Mouse (Mus musculus) heart, adult 2 months (tissue): ENCODE measurements around the gene Fam117a. TPM values are rescaled to one million over a fixed set of nuclear protein-coding genes. Genes with fewer than 3 reads are reported as not detected.

ENCODE experiments used
- DNase-seq, 2 experiments: peaks; one replicate each; pipeline ENCODE4 v3.0.0; 2021
- H3K27ac ChIP-seq: fragments of 200-600 bp; 2 replicates; pipeline ENCODE4 v1.8.1; 2022
- H3K27me3 ChIP-seq: fragments of 200-500 bp; 2 replicates; pipeline ENCODE4 v1.6.1; 2012; ENCODE audit warnings: mild to moderate bottlenecking, low read length, inconsistent platforms, mixed read lengths; ENCODE audit not compliant: control insufficient read depth, insufficient read depth
- H3K36me3 ChIP-seq: fragments of 200-500 bp; 2 replicates; pipeline ENCODE4 v1.6.1; 2012; ENCODE audit warnings: low read length, inconsistent platforms; ENCODE audit not compliant: control insufficient read depth, insufficient read depth
- H3K4me1 ChIP-seq: fragments of 200-500 bp; 2 replicates; pipeline ENCODE4 v1.6.1; 2011; ENCODE audit warnings: low read length; ENCODE audit not compliant: control insufficient read depth, insufficient read depth
- H3K4me3 ChIP-seq: fragments of 200-600 bp; 2 replicates; pipeline ENCODE4 v1.8.1; 2022
- H3K79me2 ChIP-seq: fragments of 200-500 bp; replicated peaks from 2 replicates; pipeline ENCODE4 v1.6.1; 2012; ENCODE audit warnings: mild to moderate bottlenecking, inconsistent platforms, low read length, moderate library complexity, mixed read lengths; ENCODE audit not compliant: control insufficient read depth, insufficient read depth
- H3K9ac ChIP-seq: fragments of 200-500 bp; 2 replicates; pipeline ENCODE4 v1.6.1; 2012; ENCODE audit warnings: low read depth, mild to moderate bottlenecking, control low read depth, inconsistent platforms, low read length, mixed read lengths
- CTCF ChIP-seq: fragments of 200-600 bp; IDR thresholded peaks from 2 replicates; pipeline ENCODE4 v1.8.1; 2022; ENCODE audit warnings: antibody characterized with exemption, mild to moderate bottlenecking, moderate library complexity
- EP300 ChIP-seq: fragments of 200-500 bp; IDR thresholded peaks from 2 replicates; pipeline ENCODE4 v1.6.1; 2011; ENCODE audit warnings: low read depth, low read length, control low read depth; ENCODE audit not compliant: insufficient read depth
- POLR2A ChIP-seq: fragments of 200-500 bp; IDR thresholded peaks from 2 replicates; pipeline ENCODE4 v1.6.1; 2011; ENCODE audit warnings: mild to moderate bottlenecking, low read depth, low read length, control low read depth; ENCODE audit not compliant: insufficient read depth
- WGBS: fragments of 180-500 bp; shearing (Covaris S2); methylation state at CpG from one replicate; pipeline ENCODE4 v1.1.7; 2018; 5-methylcytosine and 5-hydroxymethylcytosine counted together
- intact Hi-C: fragments of 180-260 bp; cut with DNase I; formaldehyde crosslinking; loops from one replicate; pipeline ENCODE4 v1.15.1; 2025
- polyA plus RNA-seq: library from polyadenylated mRNA; depleted of rRNA; stranded (reverse); fragments of >200 nt; gene quantifications from 2 replicates; pipeline ENCODE4 v1.2.3, GENCODE M21; 2012
- total RNA-seq, 2 experiments: library from RNA; stranded (reverse); gene quantifications; 2 replicates each; pipeline ENCODE4 v1.2.3; 2021

The Fam117a gene
- total and polyA plus RNA-seq, 3 experiments, result 8.6 to 19.0 (median 10.0) TPM

DNA sequence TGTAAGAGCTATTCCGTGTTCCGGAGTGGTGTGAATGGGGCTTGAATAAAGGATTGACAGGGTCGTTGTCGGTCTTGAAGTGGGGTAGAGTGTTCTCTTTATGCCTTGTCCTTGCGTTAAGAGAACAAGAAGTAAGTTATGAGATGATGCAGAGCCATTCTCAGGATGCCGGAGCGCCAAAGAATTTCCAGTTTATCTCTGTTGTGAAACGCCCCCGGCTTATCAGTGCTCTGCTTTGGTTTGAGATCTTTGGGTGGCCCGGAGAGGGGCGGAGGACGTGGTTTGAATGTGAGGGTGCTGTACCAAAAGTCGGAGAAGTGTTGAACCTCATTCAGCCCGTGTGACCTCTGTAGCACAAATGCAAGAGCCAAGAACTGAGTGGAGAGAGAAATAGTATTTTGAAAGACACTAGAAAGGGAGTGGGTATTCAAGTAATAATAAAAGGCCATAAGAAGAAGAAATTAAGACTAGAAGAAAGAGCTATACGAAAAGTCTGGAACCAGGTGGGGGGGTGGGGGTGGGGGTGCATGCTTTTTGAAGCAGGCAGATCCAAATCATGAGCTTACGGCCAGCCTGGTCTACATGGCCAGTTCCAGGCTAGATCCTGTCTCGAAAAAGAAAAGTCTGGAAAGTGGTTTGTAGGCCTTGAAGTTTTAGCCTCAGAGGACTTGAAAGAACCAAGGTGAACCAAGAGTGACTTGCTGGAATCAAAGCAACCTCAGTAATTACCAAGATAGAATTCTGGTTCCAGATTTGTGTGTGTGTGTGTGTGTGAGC is 26.0 kb upstream of the Fam117a start:
- intact Hi-C loops, result loop anchor here (2.0 to 5.0 kb wide), 3 partner anchors 26 to 74 kb away; partner anchors contain the start of genes Fam117a and Slc35b1
- 5% methylated on average over 17 of the region's 17 CpGs for WGBS
- TF ChIP-seq CTCF, result no peak
- no peak for TF ChIP-seq POLR2A
- TF ChIP-seq EP300, result no peak
- peaks cover 4% of the 10 kb centered on the region for H3K4me1 ChIP-seq
- peaks cover 3% of the 10 kb centered on the region; the same call in 1 of the 2 replicates for H3K79me2 ChIP-seq
- DNase-seq, result no peak
- peak overlapping the region; percentile 99 for H3K27ac ChIP-seq
- H3K9ac ChIP-seq, result peak overlapping the region; percentile 77
- H3K36me3 ChIP-seq, result no peaks in the 10 kb centered on the region
- peak overlapping the region; percentile 79 for H3K4me3 ChIP-seq
- no peaks in the 10 kb centered on the region for H3K27me3 ChIP-seq

DNA sequence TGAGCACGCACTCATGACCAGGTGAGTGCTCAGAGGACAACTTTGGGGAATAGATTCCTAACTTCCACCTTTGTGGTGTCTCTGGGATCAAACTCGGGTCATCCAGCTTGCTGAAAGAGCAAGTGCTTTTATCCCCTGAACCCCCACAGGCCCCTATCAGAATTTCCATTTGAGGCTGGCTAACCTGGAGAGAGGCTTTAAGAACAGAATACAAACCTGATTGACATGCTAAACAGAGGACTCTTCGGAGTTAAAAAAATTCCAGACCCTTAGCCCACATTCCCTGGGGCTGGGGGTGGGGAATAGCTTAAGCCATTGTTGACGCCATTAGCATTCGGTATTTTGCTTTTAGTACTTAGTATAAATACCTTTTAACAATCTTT is 25.4 kb upstream of the Fam117a start:
- no peaks in the 10 kb centered on the region for H3K27me3 ChIP-seq
- intact Hi-C loops, result loop anchor here (2.0 to 5.0 kb wide), 3 partner anchors 25 to 73 kb away; partner anchors contain the start of genes Fam117a and Slc35b1
- no peak for DNase-seq
- 0 out of 2 replicates have a peak, but pooled peaks cover 2% of the 10 kb centered on the region for H3K79me2 ChIP-seq
- no peak overlapping the region for H3K9ac ChIP-seq
- peaks cover 4% of the 10 kb centered on the region for H3K4me1 ChIP-seq
- TF ChIP-seq POLR2A, result no peak
- TF ChIP-seq EP300, result no peak
- no peak for TF ChIP-seq CTCF
- H3K27ac ChIP-seq, result no peak overlapping the region
- H3K4me3 ChIP-seq, result no peak overlapping the region; the same call in 1 of the 2 replicates
- no peaks in the 10 kb centered on the region for H3K36me3 ChIP-seq
- WGBS, result 54% methylated on average over 5 of the region's 5 CpGs

DNA sequence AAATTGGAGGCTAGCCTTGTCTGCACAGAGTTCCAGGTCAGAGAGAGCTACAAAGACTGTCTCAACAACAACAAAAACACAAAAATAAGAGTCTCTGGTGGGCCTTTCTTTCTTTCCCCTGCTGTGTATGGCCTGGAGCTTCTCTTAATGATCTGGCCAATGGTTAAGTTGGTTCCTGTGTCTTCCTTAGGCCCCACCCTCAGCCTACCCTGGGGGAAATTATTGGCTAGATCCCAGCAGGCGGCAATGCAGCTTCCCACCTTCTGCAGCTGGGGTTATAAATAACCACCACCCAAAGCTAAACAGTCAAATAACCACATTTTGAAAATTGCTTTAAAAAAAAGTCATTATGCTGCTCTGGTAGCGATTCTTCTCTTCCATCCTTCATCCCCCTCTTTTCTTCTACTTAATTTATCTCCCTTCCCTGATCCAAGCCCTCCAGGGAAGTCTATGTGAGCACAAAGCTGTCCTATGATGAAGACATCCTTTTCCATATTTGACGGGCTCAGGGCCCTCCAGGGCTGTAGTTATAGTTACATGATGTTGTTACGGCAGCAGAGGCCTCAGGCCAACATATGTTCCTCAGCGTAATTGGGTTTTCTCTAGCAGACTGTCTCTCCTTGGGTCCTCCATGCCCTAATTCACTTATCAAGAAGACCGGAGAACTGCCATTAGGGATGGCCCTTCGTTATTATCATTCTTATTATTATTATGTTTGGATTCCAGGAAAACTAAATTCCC is 21.4 kb upstream of the Fam117a start:
- 73% methylated on average over 7 of the region's 7 CpGs for WGBS
- intact Hi-C loops, result no loop called here
- no peak overlapping the region for H3K9ac ChIP-seq
- no peak for DNase-seq
- no peaks in the 10 kb centered on the region for H3K27me3 ChIP-seq
- no peak overlapping the region for H3K4me3 ChIP-seq
- H3K36me3 ChIP-seq, result no peaks in the 10 kb centered on the region
- peaks cover 3% of the 10 kb centered on the region; the same call in 1 of the 2 replicates for H3K4me1 ChIP-seq
- no peak overlapping the region for H3K27ac ChIP-seq
- TF ChIP-seq POLR2A (no peak), CTCF (no peak), EP300 (no peak)
- no peaks in the 10 kb centered on the region for H3K79me2 ChIP-seq

DNA sequence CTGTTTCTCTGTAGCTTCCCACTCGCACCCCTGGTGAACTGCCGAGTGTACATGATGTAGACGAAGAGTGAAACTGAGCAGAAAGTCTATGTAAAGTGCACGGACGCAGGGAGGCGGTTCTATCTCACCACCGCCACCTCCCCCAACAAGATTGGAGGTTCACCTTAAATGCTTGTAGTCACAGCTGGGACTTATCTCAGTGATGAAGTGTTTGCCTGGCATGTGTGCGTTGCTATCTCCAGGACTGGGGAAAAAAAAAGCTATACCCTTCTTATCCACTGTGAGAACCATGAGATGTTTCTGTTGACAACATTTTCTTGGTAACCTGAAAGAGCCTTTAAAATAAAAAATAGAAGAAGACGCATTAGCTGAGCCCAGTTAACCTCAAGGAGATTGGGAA is 18.7 kb upstream of the Fam117a start:
- WGBS, result 67% methylated on average over 9 of the region's 9 CpGs
- DNase-seq, result no peak
- H3K4me3 ChIP-seq, result no peak overlapping the region
- no peaks in the 10 kb centered on the region for H3K4me1 ChIP-seq
- no peaks in the 10 kb centered on the region for H3K27me3 ChIP-seq
- H3K9ac ChIP-seq, result no peak overlapping the region
- no peaks in the 10 kb centered on the region for H3K79me2 ChIP-seq
- no peak for TF ChIP-seq POLR2A
- TF ChIP-seq EP300, result no peak
- no peak for TF ChIP-seq CTCF
- no peaks in the 10 kb centered on the region for H3K36me3 ChIP-seq
- intact Hi-C loops, result no loop called here
- no peak overlapping the region for H3K27ac ChIP-seq

DNA sequence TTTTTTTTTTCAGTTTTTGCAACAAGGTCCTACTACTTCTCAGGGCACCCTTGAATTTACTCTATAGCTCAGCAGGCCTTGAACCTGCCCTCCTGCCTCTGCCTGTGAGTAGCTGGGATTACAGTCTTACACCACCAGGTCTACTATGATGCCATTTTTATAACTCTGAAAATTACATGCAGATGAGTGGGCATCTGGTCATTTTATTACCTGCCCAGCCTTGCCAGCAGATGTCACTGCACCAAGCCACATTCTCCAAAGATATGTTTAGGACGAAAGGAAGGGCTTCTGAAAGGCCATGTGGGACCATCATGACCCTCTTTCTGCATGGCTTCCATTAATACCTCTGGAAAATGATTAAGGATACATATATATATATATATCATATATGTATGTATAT is 17.3 kb upstream of the Fam117a start:
- no peak for DNase-seq
- TF ChIP-seq CTCF (peak; percentile 62), POLR2A (no peak)
- Histone ChIP-seq H3K36me3 (no peaks in the 10 kb centered on the region), H3K27ac (no peak overlapping the region), H3K27me3 (no peaks in the 10 kb centered on the region), H3K79me2 (no peaks in the 10 kb centered on the region), H3K4me1 (no peaks in the 10 kb centered on the region), H3K4me3 (no peak overlapping the region), H3K9ac (no peak overlapping the region)
- intact Hi-C loops, result loop anchor here (1.0 kb wide), 1 partner anchor 201 kb away; no protein-coding TSS in a partner anchor
- WGBS, result 42% methylated on average over 1 of the region's 1 CpGs

DNA sequence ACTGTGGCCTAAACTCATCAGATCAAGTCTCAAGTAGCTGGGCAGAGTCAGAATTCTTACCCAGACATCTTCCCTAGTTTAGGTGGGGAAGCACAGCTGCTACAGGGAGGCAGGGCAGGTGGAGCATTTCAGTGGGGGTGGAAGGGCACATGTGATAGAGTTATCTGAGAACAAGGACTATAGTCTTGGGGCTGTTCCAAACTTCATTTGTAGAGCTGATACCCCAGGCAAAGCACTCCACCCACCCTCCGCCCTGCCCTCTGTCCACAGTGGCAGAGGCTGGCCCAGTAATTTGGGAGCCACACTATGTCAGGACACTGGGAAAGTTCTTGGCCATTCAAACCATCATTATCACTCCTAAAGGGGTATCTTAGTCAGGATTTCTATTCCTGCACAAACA is 16.8 kb upstream of the Fam117a start:
- no peak overlapping the region for H3K9ac ChIP-seq
- H3K27me3 ChIP-seq, result no peaks in the 10 kb centered on the region
- H3K79me2 ChIP-seq, result no peaks in the 10 kb centered on the region
- TF ChIP-seq EP300 (no peak), CTCF (no peak), POLR2A (no peak)
- WGBS, result 95% methylated on average over 1 of the region's 1 CpGs
- DNase-seq, result no peak
- no peaks in the 10 kb centered on the region for H3K36me3 ChIP-seq
- intact Hi-C loops, result no loop called here
- H3K4me3 ChIP-seq, result no peak overlapping the region
- H3K4me1 ChIP-seq, result no peaks in the 10 kb centered on the region
- H3K27ac ChIP-seq, result no peak overlapping the region
